Mouse (Mus musculus) forebrain, embryonic 15.5 days (tissue): ENCODE measurements around the gene Spry2. TPM values are rescaled to one million over a fixed set of nuclear protein-coding genes. Genes with fewer than 3 reads are reported as not detected.

Experiments
- ATAC-seq: fragments of 200-750 bp; cut with Nextera tagmentation; replicated peaks from 2 replicates; pipeline ENCODE4 v1.8.0; 2017; ENCODE audit warnings: mild to moderate bottlenecking, moderate TSS enrichment, moderate library complexity
- H3K27ac ChIP-seq: fragments of 300-500 bp; sonication (generic); replicated peaks from 2 replicates; pipeline ENCODE4 v1.5.1; 2015; ENCODE audit warnings: mild to moderate bottlenecking, inconsistent platforms
- H3K27me3 ChIP-seq: fragments of 300-500 bp; sonication (generic); 2 replicates; pipeline ENCODE4 v1.6.1; 2015; ENCODE audit warnings: inconsistent platforms
- H3K36me3 ChIP-seq: fragments of 300-500 bp; sonication (generic); 2 replicates; pipeline ENCODE4 v1.6.1; 2015; ENCODE audit warnings: mild to moderate bottlenecking, inconsistent platforms
- H3K4me1 ChIP-seq: fragments of 300-500 bp; sonication (generic); 2 replicates; pipeline ENCODE4 v1.6.1; 2015; ENCODE audit warnings: inconsistent platforms
- H3K4me2 ChIP-seq: fragments of 300-500 bp; sonication (generic); replicated peaks from 2 replicates; pipeline ENCODE4 v1.6.1; 2015; ENCODE audit warnings: mild to moderate bottlenecking, inconsistent platforms
- H3K4me3 ChIP-seq: fragments of 300-500 bp; sonication (generic); 2 replicates; pipeline ENCODE4 v1.5.1; 2015; ENCODE audit warnings: mild to moderate bottlenecking, inconsistent platforms
- H3K9ac ChIP-seq: fragments of 300-500 bp; sonication (generic); replicated peaks from 2 replicates; pipeline ENCODE4 v1.6.1; 2015; ENCODE audit warnings: mild to moderate bottlenecking, inconsistent platforms
- H3K9me3 ChIP-seq: fragments of 300-500 bp; sonication (generic); 2 replicates; pipeline ENCODE4 v1.6.1; 2016; ENCODE audit warnings: inconsistent platforms
- WGBS: fragments of 180-500 bp; shearing (Covaris S2); methylation state at CpG from one replicate; pipeline ENCODE4 v1.1.7; 2015; ENCODE audit warnings: mixed read lengths; 5-methylcytosine and 5-hydroxymethylcytosine counted together
- polyA plus RNA-seq: library from polyadenylated mRNA; unstranded; fragments of >200 nt; fragmentation: Nextera tagmentation; extraction: Ambion mirVana; gene quantifications from 2 replicates; pipeline ENCODE4 v1.2.1, GENCODE M21; 2015

Gene Spry2
- polyA plus RNA-seq, 1 experiment from 2014 or later: 34.4 TPM

- Histone ChIP-seq H3K9ac (no peak overlapping the region), H3K4me3 (no peak overlapping the region), H3K36me3 (0 out of 2 replicates have a peak, but pooled peaks cover 2% of the 10 kb centered on the region), H3K27ac (no peak overlapping the region), H3K9me3 (no peaks in the 10 kb centered on the region), H3K27me3 (no peaks in the 10 kb centered on the region), H3K4me2 (no peak overlapping the region), H3K4me1 (peaks cover 2% of the 10 kb centered on the region; the same call in 1 of the 2 replicates)
- 94% methylated on average over 9 of the region's 9 CpGs for WGBS
- ATAC-seq: no peak
Measured at GRCm38 (mm10) chr14:105886643-105887374, 9.8 kb downstream of the Spry2 start.

- Histone ChIP-seq H3K4me1 (no peaks in the 10 kb centered on the region), H3K9me3 (no peaks in the 10 kb centered on the region), H3K36me3 (no peaks in the 10 kb centered on the region), H3K4me2 (no peak overlapping the region), H3K27me3 (no peaks in the 10 kb centered on the region), H3K4me3 (no peak overlapping the region), H3K27ac (no peak overlapping the region), H3K9ac (no peak overlapping the region)
- 86% methylated on average over 6 of the region's 6 CpGs for WGBS
- ATAC-seq: no peak
Measured at GRCm38 (mm10) chr14:105885249-105885648, 11.4 kb downstream of the Spry2 start.

GRCm38 (mm10) chr14:105883215-105883614, 13.4 kb downstream of the Spry2 start:
- Histone ChIP-seq H3K27me3 (no peaks in the 10 kb centered on the region), H3K27ac (no peak overlapping the region), H3K9me3 (no peaks in the 10 kb centered on the region), H3K9ac (no peak overlapping the region), H3K4me1 (no peaks in the 10 kb centered on the region), H3K4me3 (no peak overlapping the region), H3K36me3 (no peaks in the 10 kb centered on the region), H3K4me2 (no peak overlapping the region)
- WGBS: 88% methylated on average over 6 of the region's 6 CpGs
- ATAC-seq: no peak

GRCm38 (mm10) chr14:105878359-105878758, 18.3 kb downstream of the Spry2 start:
- no peak overlapping the region for H3K4me3 ChIP-seq
- 86% methylated on average over 10 of the region's 10 CpGs for WGBS
- H3K4me1 ChIP-seq: peaks cover 5% of the 10 kb centered on the region; the same call in 1 of the 2 replicates
- H3K27me3 ChIP-seq: no peaks in the 10 kb centered on the region
- no peak for ATAC-seq
- H3K9me3 ChIP-seq: no peaks in the 10 kb centered on the region
- no peaks in the 10 kb centered on the region for H3K36me3 ChIP-seq
- H3K4me2 ChIP-seq: no peak overlapping the region
- H3K27ac ChIP-seq: no peak overlapping the region
- H3K9ac ChIP-seq: no peak overlapping the region

GRCm38 (mm10) chr14:105876375-105876774, 20.2 kb downstream of the Spry2 start:
- Histone ChIP-seq H3K4me1 (peaks cover 5% of the 10 kb centered on the region; the same call in 1 of the 2 replicates), H3K36me3 (no peaks in the 10 kb centered on the region), H3K4me3 (no peak overlapping the region), H3K27ac (no peak overlapping the region), H3K9me3 (no peaks in the 10 kb centered on the region), H3K9ac (no peak overlapping the region), H3K27me3 (no peaks in the 10 kb centered on the region), H3K4me2 (no peak overlapping the region)
- ATAC-seq: no peak
- 5% methylated on average over 7 of the region's 7 CpGs for WGBS

GRCm38 (mm10) chr14:105870370-105870936, 26.2 kb downstream of the Spry2 start:
- no peaks in the 10 kb centered on the region for H3K27me3 ChIP-seq
- no peak for ATAC-seq
- H3K9me3 ChIP-seq: no peaks in the 10 kb centered on the region
- H3K9ac ChIP-seq: no peak overlapping the region
- WGBS: 86% methylated on average over 14 of the region's 14 CpGs
- no peaks in the 10 kb centered on the region for H3K36me3 ChIP-seq
- no peaks in the 10 kb centered on the region for H3K4me1 ChIP-seq
- H3K4me2 ChIP-seq: no peak overlapping the region
- H3K27ac ChIP-seq: no peak overlapping the region
- no peak overlapping the region for H3K4me3 ChIP-seq

- Histone ChIP-seq H3K4me2 (no peak overlapping the region), H3K4me3 (no peak overlapping the region), H3K27me3 (no peaks in the 10 kb centered on the region), H3K4me1 (no peaks in the 10 kb centered on the region), H3K9me3 (no peaks in the 10 kb centered on the region), H3K27ac (no peak overlapping the region), H3K36me3 (no peaks in the 10 kb centered on the region), H3K9ac (no peak overlapping the region)
- ATAC-seq: no peak
- WGBS: 92% methylated on average over 5 of the region's 5 CpGs
Measured at GRCm38 (mm10) chr14:105865381-105865938, 31.2 kb downstream of the Spry2 start.

- no peak for ATAC-seq
Measured at GRCm38 (mm10) chr14:105862199-105862598, 34.4 kb downstream of the Spry2 start.

GRCm38 (mm10) chr14:105860920-105861319, 35.7 kb downstream of the Spry2 start:
- Histone ChIP-seq H3K27ac (no peak overlapping the region), H3K4me1 (no peaks in the 10 kb centered on the region), H3K4me3 (no peak overlapping the region), H3K27me3 (no peaks in the 10 kb centered on the region), H3K36me3 (no peaks in the 10 kb centered on the region), H3K9ac (no peak overlapping the region), H3K4me2 (no peak overlapping the region), H3K9me3 (no peaks in the 10 kb centered on the region)
- no peak for ATAC-seq
- WGBS: 45% methylated on average over 6 of the region's 6 CpGs

More at GRCm38 (mm10) chr14:105862199-105862598, 34.4 kb downstream of the Spry2 start:
- no peak overlapping the region for H3K9ac ChIP-seq
- no peaks in the 10 kb centered on the region for H3K9me3 ChIP-seq
- 71% methylated on average over 11 of the region's 11 CpGs for WGBS
- no peak overlapping the region for H3K27ac ChIP-seq
- no peak overlapping the region for H3K4me3 ChIP-seq
- H3K4me2 ChIP-seq: no peak overlapping the region
- no peaks in the 10 kb centered on the region for H3K36me3 ChIP-seq
- no peaks in the 10 kb centered on the region for H3K27me3 ChIP-seq
- H3K4me1 ChIP-seq: no peaks in the 10 kb centered on the region

- H3K27me3 ChIP-seq: no peaks in the 10 kb centered on the region
- H3K9me3 ChIP-seq: no peaks in the 10 kb centered on the region
- no peaks in the 10 kb centered on the region for H3K36me3 ChIP-seq
- no peak overlapping the region for H3K9ac ChIP-seq
- H3K4me1 ChIP-seq: no peaks in the 10 kb centered on the region
- H3K4me2 ChIP-seq: no peak overlapping the region
- H3K27ac ChIP-seq: no peak overlapping the region
- H3K4me3 ChIP-seq: no peak overlapping the region
- ATAC-seq: no peak
- 84% methylated on average over 4 of the region's 4 CpGs for WGBS
Measured at GRCm38 (mm10) chr14:105860276-105860675, 36.3 kb downstream of the Spry2 start.

- H3K4me1 ChIP-seq: no peaks in the 10 kb centered on the region
- H3K27ac ChIP-seq: no peak overlapping the region
- no peak overlapping the region for H3K4me2 ChIP-seq
- no peaks in the 10 kb centered on the region for H3K27me3 ChIP-seq
- H3K9ac ChIP-seq: no peak overlapping the region
- no peak for ATAC-seq
- H3K4me3 ChIP-seq: no peak overlapping the region
- 19% methylated on average over 2 of the region's 2 CpGs for WGBS
- no peaks in the 10 kb centered on the region for H3K9me3 ChIP-seq
- H3K36me3 ChIP-seq: no peaks in the 10 kb centered on the region
Measured at GRCm38 (mm10) chr14:105859876-105860275, 36.7 kb downstream of the Spry2 start.

- Histone ChIP-seq H3K27ac (no peak overlapping the region), H3K4me2 (no peak overlapping the region), H3K9ac (no peak overlapping the region), H3K9me3 (no peaks in the 10 kb centered on the region), H3K27me3 (no peaks in the 10 kb centered on the region), H3K4me1 (no peaks in the 10 kb centered on the region), H3K4me3 (no peak overlapping the region), H3K36me3 (no peaks in the 10 kb centered on the region)
- no peak for ATAC-seq
- 18% methylated on average over 4 of the region's 4 CpGs for WGBS
Measured at GRCm38 (mm10) chr14:105859368-105859767, 37.3 kb downstream of the Spry2 start.
